Mouse (Mus musculus) neural tube, embryonic 11.5 days (tissue): ENCODE measurements around the gene Fosb. TPM values are rescaled to one million over a fixed set of nuclear protein-coding genes. Genes with fewer than 3 reads are reported as not detected.

Experiments used
- ATAC-seq: fragments of 200-750 bp; cut with Nextera tagmentation; 2 replicates; pipeline ENCODE4 v1.8.0; 2017; ENCODE audit warnings: moderate number of reproducible peaks, mild to moderate bottlenecking, moderate TSS enrichment, moderate library complexity; ENCODE audit not compliant: insufficient read depth, low FRiP score, low TSS enrichment
- DNase-seq: peaks from one replicate; pipeline ENCODE4 v3.0.0-alpha.2; 2015; ENCODE audit warnings: low spot score
- H3K27ac ChIP-seq: fragments of 300-500 bp; sonication (generic); 2 replicates; pipeline ENCODE4 v1.5.1; 2014; ENCODE audit warnings: low read depth, mild to moderate bottlenecking, low read length
- H3K27me3 ChIP-seq: fragments of 300-500 bp; sonication (generic); 2 replicates; pipeline ENCODE4 v1.6.1; 2014; ENCODE audit warnings: mild to moderate bottlenecking, low read length, mixed read lengths; ENCODE audit not compliant: control insufficient read depth, insufficient read depth
- H3K36me3 ChIP-seq: fragments of 300-500 bp; sonication (generic); 2 replicates; pipeline ENCODE4 v1.6.1; 2014; ENCODE audit warnings: mild to moderate bottlenecking, low read length, moderate library complexity, mixed read lengths; ENCODE audit not compliant: control insufficient read depth, insufficient read depth
- H3K4me1 ChIP-seq: fragments of 300-500 bp; sonication (generic); 2 replicates; pipeline ENCODE4 v1.6.1; 2014; ENCODE audit warnings: low read length, mixed read lengths; ENCODE audit not compliant: control insufficient read depth, insufficient read depth
- H3K4me2 ChIP-seq: fragments of 300-500 bp; sonication (generic); 2 replicates; pipeline ENCODE4 v1.6.1; 2014; ENCODE audit warnings: low read depth, mild to moderate bottlenecking, moderate library complexity
- H3K4me3 ChIP-seq: fragments of 300-500 bp; sonication (generic); 2 replicates; pipeline ENCODE4 v1.5.1; 2014; ENCODE audit warnings: low read depth, low read length
- H3K9ac ChIP-seq: fragments of 300-500 bp; sonication (generic); 2 replicates; pipeline ENCODE4 v1.6.1; 2014; ENCODE audit warnings: mild to moderate bottlenecking, low read length
- H3K9me3 ChIP-seq: fragments of 300-500 bp; sonication (generic); 2 replicates; pipeline ENCODE4 v1.6.1; 2016; ENCODE audit warnings: low read length; ENCODE audit not compliant: control insufficient read depth
- WGBS: fragments of 180-500 bp; shearing (Covaris S2); extraction: QIAGEN DNeasy Blood & Tissue Kit; methylation state at CpG from one replicate; pipeline ENCODE4 v1.1.7; 2014; 5-methylcytosine and 5-hydroxymethylcytosine counted together
- polyA plus RNA-seq: library from polyadenylated mRNA; unstranded; fragments of >200 nt; fragmentation: Nextera tagmentation; extraction: Ambion mirVana; gene quantifications from 2 replicates; pipeline ENCODE4 v1.2.1, GENCODE M21; 2014

Fosb gene
- polyA plus RNA-seq, 1 experiment from 2014 or later, result not detected

GRCm38 (mm10) chr7:19344938-19345471 lies 35.2 kb upstream of the Fosb start:
- peak overlapping the region; percentile 60 for H3K9ac ChIP-seq
- H3K27me3 ChIP-seq, result peaks cover 8% of the 10 kb centered on the region
- WGBS, result under 1% methylated on average over 31 of the region's 31 CpGs
- ATAC-seq (peak; percentile 89), DNase-seq (peak; percentile 95)
- peak overlapping the region; percentile 50 for H3K4me2 ChIP-seq
- H3K4me1 ChIP-seq, result peaks cover 16% of the 10 kb centered on the region
- 0 out of 2 replicates have a peak overlapping the region, but pooled peaks have one; percentile 1 for H3K27ac ChIP-seq
- peak overlapping the region; percentile 47 for H3K4me3 ChIP-seq
- H3K9me3 ChIP-seq, result no peaks in the 10 kb centered on the region
- H3K36me3 ChIP-seq, result peaks cover 6% of the 10 kb centered on the region; the same call in 1 of the 2 replicates

- ATAC-seq (no peak), DNase-seq (no peak)
- Histone ChIP-seq H3K27ac (0 out of 2 replicates have a peak within 1 kb of the TSS, but pooled peaks have one; percentile 1), H3K4me1 (peaks cover 16% of the 10 kb centered on the region), H3K36me3 (peaks cover 4% of the 10 kb centered on the region; the same call in 1 of the 2 replicates), H3K27me3 (peaks cover 8% of the 10 kb centered on the region), H3K9ac (peak within 1 kb of the TSS; percentile 60), H3K9me3 (no peaks in the 10 kb centered on the region), H3K4me2 (peak within 1 kb of the TSS; percentile 50), H3K4me3 (peak within 1 kb of the TSS; percentile 47)
- 30% methylated on average over 12 of the region's 12 CpGs for WGBS
These were observed 34.5 kb upstream of the Fosb start, which contains the start of gene Ercc1 for GRCm38 (mm10) chr7:19344237-19344847. Gene Ercc1, plus strand, starts transcription at chr7:19344778.

- DNase-seq, result peak; percentile 82
- H3K4me1 ChIP-seq, result peaks cover 16% of the 10 kb centered on the region
- no peak overlapping the region for H3K27ac ChIP-seq
- no peaks in the 10 kb centered on the region for H3K9me3 ChIP-seq
- ATAC-seq, result no peak
- H3K9ac ChIP-seq, result no peak overlapping the region
- peak overlapping the region; percentile 72; the same call in 1 of the 2 replicates for H3K4me2 ChIP-seq
- no peak overlapping the region for H3K4me3 ChIP-seq
- 3% methylated on average over 11 of the region's 11 CpGs for WGBS
- peaks cover 8% of the 10 kb centered on the region for H3K27me3 ChIP-seq
- no peaks in the 10 kb centered on the region for H3K36me3 ChIP-seq
These were observed 33.5 kb upstream of the Fosb start for GRCm38 (mm10) chr7:19343210-19343808.

- Histone ChIP-seq H3K9me3 (no peaks in the 10 kb centered on the region), H3K36me3 (no peaks in the 10 kb centered on the region), H3K4me3 (peak overlapping the region; percentile 40), H3K4me1 (peaks cover 16% of the 10 kb centered on the region), H3K27ac (no peak overlapping the region), H3K4me2 (peak overlapping the region; percentile 72), H3K9ac (no peak overlapping the region), H3K27me3 (peaks cover 8% of the 10 kb centered on the region)
- ATAC-seq (no peak), DNase-seq (peak; percentile 90)
- under 1% methylated on average over 27 of the region's 27 CpGs for WGBS
These were observed 32.7 kb upstream of the Fosb start for GRCm38 (mm10) chr7:19342481-19343027.

- Histone ChIP-seq H3K36me3 (no peaks in the 10 kb centered on the region), H3K4me2 (peak overlapping the region; percentile 72), H3K9ac (peak overlapping the region; percentile 23), H3K27ac (no peak overlapping the region), H3K4me3 (peak overlapping the region; percentile 40), H3K27me3 (peaks cover 8% of the 10 kb centered on the region), H3K4me1 (peaks cover 16% of the 10 kb centered on the region), H3K9me3 (no peaks in the 10 kb centered on the region)
- 0 out of 2 replicates have a peak, but pooled peaks have one; percentile 4 for ATAC-seq
- DNase-seq, result no peak
- 0% methylated on average over 41 of the region's 41 CpGs for WGBS
These were observed 32.0 kb upstream of the Fosb start for GRCm38 (mm10) chr7:19341761-19342409.

- H3K36me3 ChIP-seq, result no peaks in the 10 kb centered on the region
- H3K9ac ChIP-seq, result no peak overlapping the region
- H3K4me2 ChIP-seq, result peak overlapping the region; percentile 72
- 16% methylated on average over 10 of the region's 10 CpGs for WGBS
- H3K27ac ChIP-seq, result no peak overlapping the region
- no peak overlapping the region for H3K4me3 ChIP-seq
- H3K27me3 ChIP-seq, result peaks cover 8% of the 10 kb centered on the region
- ATAC-seq, result no peak
- H3K9me3 ChIP-seq, result no peaks in the 10 kb centered on the region
- no peak for DNase-seq
- peaks cover 16% of the 10 kb centered on the region for H3K4me1 ChIP-seq
These were observed 31.4 kb upstream of the Fosb start for GRCm38 (mm10) chr7:19341250-19341649.

- Histone ChIP-seq H3K9me3 (no peaks in the 10 kb centered on the region), H3K4me1 (peaks cover 7% of the 10 kb centered on the region; the same call in 1 of the 2 replicates), H3K36me3 (no peaks in the 10 kb centered on the region), H3K27ac (no peak overlapping the region), H3K4me3 (no peak overlapping the region), H3K27me3 (peaks cover 8% of the 10 kb centered on the region), H3K9ac (no peak overlapping the region), H3K4me2 (no peak overlapping the region)
- WGBS, result 79% methylated on average over 7 of the region's 7 CpGs
- no peak for DNase-seq
- no peak for ATAC-seq
These were observed 28.7 kb upstream of the Fosb start for GRCm38 (mm10) chr7:19338596-19338995.

- 64% methylated on average over 2 of the region's 2 CpGs for WGBS
- peaks cover 7% of the 10 kb centered on the region; the same call in 1 of the 2 replicates for H3K4me1 ChIP-seq
- peaks cover 8% of the 10 kb centered on the region for H3K27me3 ChIP-seq
- DNase-seq (no peak), ATAC-seq (no peak)
- no peak overlapping the region for H3K9ac ChIP-seq
- H3K4me2 ChIP-seq, result no peak overlapping the region
- no peaks in the 10 kb centered on the region for H3K36me3 ChIP-seq
- H3K9me3 ChIP-seq, result no peaks in the 10 kb centered on the region
- no peak overlapping the region for H3K27ac ChIP-seq
- no peak overlapping the region for H3K4me3 ChIP-seq
These were observed 28.2 kb upstream of the Fosb start for GRCm38 (mm10) chr7:19338060-19338459.
